Mouse (Mus musculus) forebrain, embryonic 15.5 days (tissue): ENCODE data around the gene Gabarapl2. TPM values are rescaled to one million over a fixed set of nuclear protein-coding genes. Genes with fewer than 3 reads are reported as not detected.

ENCODE experiments used
- ATAC-seq: fragments of 200-750 bp; cut with Nextera tagmentation; replicated peaks from 2 replicates; pipeline ENCODE4 v1.8.0; 2017; ENCODE audit warnings: mild to moderate bottlenecking, moderate TSS enrichment, moderate library complexity
- H3K27ac ChIP-seq: fragments of 300-500 bp; sonication (generic); replicated peaks from 2 replicates; pipeline ENCODE4 v1.5.1; 2015; ENCODE audit warnings: mild to moderate bottlenecking, inconsistent platforms
- H3K27me3 ChIP-seq: fragments of 300-500 bp; sonication (generic); 2 replicates; pipeline ENCODE4 v1.6.1; 2015; ENCODE audit warnings: inconsistent platforms
- H3K36me3 ChIP-seq: fragments of 300-500 bp; sonication (generic); 2 replicates; pipeline ENCODE4 v1.6.1; 2015; ENCODE audit warnings: mild to moderate bottlenecking, inconsistent platforms
- H3K4me1 ChIP-seq: fragments of 300-500 bp; sonication (generic); 2 replicates; pipeline ENCODE4 v1.6.1; 2015; ENCODE audit warnings: inconsistent platforms
- H3K4me2 ChIP-seq: fragments of 300-500 bp; sonication (generic); replicated peaks from 2 replicates; pipeline ENCODE4 v1.6.1; 2015; ENCODE audit warnings: mild to moderate bottlenecking, inconsistent platforms
- H3K4me3 ChIP-seq: fragments of 300-500 bp; sonication (generic); 2 replicates; pipeline ENCODE4 v1.5.1; 2015; ENCODE audit warnings: mild to moderate bottlenecking, inconsistent platforms
- H3K9ac ChIP-seq: fragments of 300-500 bp; sonication (generic); replicated peaks from 2 replicates; pipeline ENCODE4 v1.6.1; 2015; ENCODE audit warnings: mild to moderate bottlenecking, inconsistent platforms
- H3K9me3 ChIP-seq: fragments of 300-500 bp; sonication (generic); 2 replicates; pipeline ENCODE4 v1.6.1; 2016; ENCODE audit warnings: inconsistent platforms
- WGBS: fragments of 180-500 bp; shearing (Covaris S2); methylation state at CpG from one replicate; pipeline ENCODE4 v1.1.7; 2015; ENCODE audit warnings: mixed read lengths; 5-methylcytosine and 5-hydroxymethylcytosine counted together
- polyA plus RNA-seq: library from polyadenylated mRNA; unstranded; fragments of >200 nt; fragmentation: Nextera tagmentation; extraction: Ambion mirVana; gene quantifications from 2 replicates; pipeline ENCODE4 v1.2.1, GENCODE M21; 2015

The Gabarapl2 gene
- polyA plus RNA-seq, 1 experiment from 2014 or later, result 504 TPM

GRCm38 (mm10) chr8:111939516-111940142 lies 874 bp upstream of the Gabarapl2 start:
- Histone ChIP-seq H3K4me1 (peaks cover 19% of the 10 kb centered on the region), H3K36me3 (peaks cover 21% of the 10 kb centered on the region), H3K4me2 (peak overlapping the region; percentile 95), H3K4me3 (peak overlapping the region; percentile 72), H3K9me3 (no peaks in the 10 kb centered on the region), H3K9ac (peak overlapping the region; percentile 53), H3K27me3 (no peaks in the 10 kb centered on the region), H3K27ac (0 out of 2 replicates have a peak overlapping the region, but pooled peaks have one; percentile 67)
- peak; percentile 51 for ATAC-seq
- WGBS, result 8% methylated on average over 10 of the region's 10 CpGs

DNA sequence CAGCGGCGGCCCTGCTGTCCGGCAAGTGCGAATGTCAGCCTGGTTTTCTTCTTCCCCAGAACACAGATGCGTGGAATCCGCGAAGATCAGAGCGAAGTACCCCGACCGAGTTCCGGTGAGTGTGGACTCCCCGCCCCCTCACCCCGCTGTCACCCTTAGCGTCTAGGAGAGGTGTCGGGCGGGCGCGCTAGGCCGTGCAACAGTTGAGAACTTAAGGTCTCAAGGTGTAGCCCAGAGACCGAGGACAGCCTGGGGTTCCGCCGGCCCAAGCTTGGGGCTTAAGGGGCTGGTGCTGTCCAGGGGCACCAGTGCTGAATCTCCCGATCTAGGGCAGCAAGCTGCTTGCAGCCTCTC lies 575 bp downstream of the Gabarapl2 start:
- ATAC-seq, result peak; percentile 38
- peaks cover 19% of the 10 kb centered on the region for H3K4me1 ChIP-seq
- peak overlapping the region; percentile 67 for H3K27ac ChIP-seq
- peak overlapping the region; percentile 72 for H3K4me3 ChIP-seq
- peaks cover 32% of the 10 kb centered on the region for H3K36me3 ChIP-seq
- H3K4me2 ChIP-seq, result peak overlapping the region; percentile 95
- H3K27me3 ChIP-seq, result no peaks in the 10 kb centered on the region
- H3K9me3 ChIP-seq, result no peaks in the 10 kb centered on the region
- peak overlapping the region; percentile 72 for H3K9ac ChIP-seq
- under 1% methylated on average over 23 of the region's 23 CpGs for WGBS

- Histone ChIP-seq H3K4me3 (no peak overlapping the region), H3K9me3 (no peaks in the 10 kb centered on the region), H3K27me3 (no peaks in the 10 kb centered on the region), H3K36me3 (peaks cover 50% of the 10 kb centered on the region), H3K27ac (no peak overlapping the region), H3K9ac (no peak overlapping the region), H3K4me1 (peaks cover 19% of the 10 kb centered on the region), H3K4me2 (no peak overlapping the region)
- 88% methylated on average over 2 of the region's 2 CpGs for WGBS
- ATAC-seq, result no peak
Measured at GRCm38 (mm10) chr8:111943544-111943943, 3.0 kb downstream of the Gabarapl2 start.

DNA sequence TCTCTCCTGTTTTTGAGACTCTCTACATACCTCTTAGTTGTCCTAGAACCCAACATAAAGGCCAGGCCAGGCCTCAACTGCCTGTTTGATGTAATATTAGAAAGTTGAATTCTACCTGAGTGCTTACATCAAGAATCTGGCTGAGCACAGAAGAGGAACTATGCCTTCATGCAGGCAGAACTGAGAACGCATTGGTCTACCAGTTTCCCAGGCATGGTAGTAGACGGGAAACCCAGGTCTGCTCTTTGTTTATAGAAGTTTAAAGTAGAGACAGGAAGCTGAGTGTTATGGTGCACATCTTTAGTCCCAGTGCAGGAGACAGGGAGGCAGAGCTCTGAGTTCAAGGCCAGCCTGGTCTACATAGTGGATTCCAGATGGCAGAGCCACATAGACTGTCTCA lies 6.6 kb downstream of the Gabarapl2 start:
- Histone ChIP-seq H3K36me3 (peaks cover 64% of the 10 kb centered on the region), H3K9me3 (no peaks in the 10 kb centered on the region), H3K9ac (no peak overlapping the region), H3K27ac (no peak overlapping the region), H3K4me2 (no peak overlapping the region), H3K4me1 (peaks cover 2% of the 10 kb centered on the region), H3K4me3 (no peak overlapping the region), H3K27me3 (no peaks in the 10 kb centered on the region)
- 95% methylated on average over 2 of the region's 2 CpGs for WGBS
- no peak for ATAC-seq

DNA sequence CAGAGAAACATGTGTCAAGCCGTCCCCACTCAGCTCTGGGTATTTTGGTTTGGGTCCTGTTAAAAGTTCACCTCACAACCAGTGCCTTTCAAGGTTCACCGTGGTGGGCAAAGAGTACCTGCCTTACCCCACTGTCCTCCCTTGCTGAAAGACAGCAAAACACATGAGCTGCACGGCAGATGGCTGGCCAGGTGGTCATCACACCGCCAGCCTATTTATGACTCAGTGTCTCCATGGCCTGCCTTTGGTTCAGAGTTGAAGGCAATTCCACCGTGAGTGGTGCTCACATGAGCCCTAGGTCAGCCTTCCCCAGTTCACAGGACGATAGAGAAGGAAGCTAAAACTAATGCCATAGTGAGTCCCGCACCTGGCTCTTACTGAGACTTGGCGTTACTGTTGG lies 7.5 kb downstream of the Gabarapl2 start:
- Histone ChIP-seq H3K27ac (no peak overlapping the region), H3K36me3 (peaks cover 63% of the 10 kb centered on the region), H3K4me1 (no peaks in the 10 kb centered on the region), H3K9me3 (no peaks in the 10 kb centered on the region), H3K9ac (no peak overlapping the region), H3K27me3 (no peaks in the 10 kb centered on the region), H3K4me2 (no peak overlapping the region), H3K4me3 (no peak overlapping the region)
- no peak for ATAC-seq
- WGBS, result 91% methylated on average over 8 of the region's 8 CpGs

DNA sequence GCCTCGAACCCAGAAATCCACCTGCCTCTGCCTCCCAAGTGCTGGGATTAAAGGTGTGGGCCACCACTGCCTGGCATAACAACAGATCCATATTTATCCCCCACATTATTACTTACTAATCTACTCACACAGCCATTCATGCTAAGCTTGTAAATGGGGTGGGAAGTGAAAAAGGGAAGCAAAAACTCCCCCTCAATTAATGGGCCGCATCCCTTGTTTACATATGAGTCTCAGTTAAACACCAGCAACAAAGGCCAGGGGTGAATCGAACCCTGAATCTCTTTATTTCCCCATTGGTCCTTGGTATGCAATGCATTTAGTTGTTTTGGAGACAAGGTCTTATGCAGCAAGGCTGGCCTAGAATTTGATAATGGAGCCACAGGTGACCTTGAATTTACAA lies 10.3 kb downstream of the Gabarapl2 start:
- Histone ChIP-seq H3K9ac (no peak overlapping the region), H3K27me3 (no peaks in the 10 kb centered on the region), H3K9me3 (no peaks in the 10 kb centered on the region), H3K4me1 (no peaks in the 10 kb centered on the region), H3K36me3 (peaks cover 62% of the 10 kb centered on the region), H3K27ac (no peak overlapping the region), H3K4me3 (no peak overlapping the region), H3K4me2 (no peak overlapping the region)
- WGBS, result 86% methylated on average over 3 of the region's 3 CpGs
- ATAC-seq, result no peak

GRCm38 (mm10) chr8:111951317-111951716 lies 10.8 kb downstream of the Gabarapl2 start:
- Histone ChIP-seq H3K4me2 (no peak overlapping the region), H3K4me3 (no peak overlapping the region), H3K36me3 (peaks cover 59% of the 10 kb centered on the region), H3K9ac (no peak overlapping the region), H3K9me3 (no peaks in the 10 kb centered on the region), H3K27me3 (no peaks in the 10 kb centered on the region), H3K27ac (no peak overlapping the region), H3K4me1 (no peaks in the 10 kb centered on the region)
- 96% methylated on average over 7 of the region's 7 CpGs for WGBS
- ATAC-seq, result no peak

DNA sequence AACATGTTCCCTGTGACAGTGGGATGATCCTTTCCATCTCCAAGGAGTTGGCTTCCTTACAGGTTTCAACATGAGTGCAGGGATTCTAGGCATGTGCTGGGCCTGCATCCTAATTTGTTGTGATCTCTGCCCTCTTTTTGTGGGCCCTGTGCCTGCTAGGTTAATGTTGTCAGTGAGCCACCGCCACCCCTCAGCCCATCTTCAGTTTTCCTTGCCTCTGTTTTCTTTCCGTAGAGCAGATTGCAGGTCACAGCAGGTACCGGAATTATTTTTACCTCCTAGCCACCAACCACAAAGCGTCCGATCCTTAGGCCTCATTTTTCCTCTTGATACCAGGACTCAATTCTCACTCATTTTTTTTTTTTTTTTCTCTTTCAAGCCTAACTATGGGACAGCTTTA lies 11.4 kb downstream of the Gabarapl2 start:
- 95% methylated on average over 5 of the region's 5 CpGs for WGBS
- ATAC-seq, result no peak
- H3K9ac ChIP-seq, result no peak overlapping the region

DNA sequence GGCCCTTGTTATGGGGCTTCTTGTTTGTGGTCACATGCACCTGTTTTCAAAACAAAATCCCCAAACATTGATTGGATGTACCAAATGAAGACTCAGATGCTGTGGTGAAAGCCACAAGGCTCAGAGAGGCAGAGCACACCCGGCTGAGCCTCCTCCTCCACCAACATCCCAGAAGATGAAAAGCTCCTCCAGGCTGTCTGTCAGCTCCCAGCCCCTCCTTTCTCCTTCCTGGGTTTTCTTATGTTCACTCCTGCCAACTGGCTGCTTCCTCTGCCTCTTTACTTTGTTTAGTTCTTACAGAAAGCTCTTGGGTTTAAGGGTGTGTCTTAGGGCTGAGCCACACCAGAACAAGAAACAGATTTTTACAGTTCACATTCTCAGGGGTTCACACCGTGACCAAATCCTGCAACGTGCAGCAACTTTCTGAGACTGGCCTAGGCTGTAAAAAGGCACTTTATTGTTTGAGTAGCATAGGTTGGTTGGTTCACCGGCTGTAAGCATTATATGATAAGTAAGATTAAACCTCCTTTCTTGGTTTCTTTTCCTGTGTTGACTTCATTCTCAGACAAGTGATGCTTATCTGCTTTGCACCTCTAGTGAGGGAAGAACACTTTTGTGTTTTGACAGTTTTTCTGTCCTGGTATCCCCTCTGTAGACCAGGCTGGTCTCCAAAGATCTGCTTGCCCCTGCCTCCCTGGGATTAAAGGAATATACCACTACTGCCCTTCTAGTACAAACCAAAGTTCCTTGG lies 14.5 kb downstream of the Gabarapl2 start:
- H3K4me3 ChIP-seq, result no peak overlapping the region
- H3K27me3 ChIP-seq, result no peaks in the 10 kb centered on the region
- H3K4me1 ChIP-seq, result no peaks in the 10 kb centered on the region
- H3K27ac ChIP-seq, result no peak overlapping the region
- no peak overlapping the region for H3K9ac ChIP-seq
- H3K9me3 ChIP-seq, result no peaks in the 10 kb centered on the region
- 94% methylated on average over 4 of the region's 4 CpGs for WGBS
- H3K4me2 ChIP-seq, result no peak overlapping the region
- no peak for ATAC-seq
- peaks cover 50% of the 10 kb centered on the region for H3K36me3 ChIP-seq

More for the DNA sequence above, 11.4 kb downstream of the Gabarapl2 start:
- H3K4me1 ChIP-seq, result no peaks in the 10 kb centered on the region
- no peak overlapping the region for H3K27ac ChIP-seq
- no peaks in the 10 kb centered on the region for H3K27me3 ChIP-seq
- no peak overlapping the region for H3K4me3 ChIP-seq
- H3K36me3 ChIP-seq, result peaks cover 63% of the 10 kb centered on the region
- no peak overlapping the region for H3K4me2 ChIP-seq
- no peaks in the 10 kb centered on the region for H3K9me3 ChIP-seq

GRCm38 (mm10) chr8:111955879-111956278 lies 15.4 kb downstream of the Gabarapl2 start:
- no peaks in the 10 kb centered on the region for H3K27me3 ChIP-seq
- no peak overlapping the region for H3K27ac ChIP-seq
- H3K4me3 ChIP-seq, result no peak overlapping the region
- H3K4me2 ChIP-seq, result no peak overlapping the region
- no peaks in the 10 kb centered on the region for H3K4me1 ChIP-seq
- no peak overlapping the region for H3K9ac ChIP-seq
- H3K9me3 ChIP-seq, result no peaks in the 10 kb centered on the region
- 94% methylated on average over 5 of the region's 5 CpGs for WGBS
- ATAC-seq, result no peak
- peaks cover 49% of the 10 kb centered on the region for H3K36me3 ChIP-seq

DNA sequence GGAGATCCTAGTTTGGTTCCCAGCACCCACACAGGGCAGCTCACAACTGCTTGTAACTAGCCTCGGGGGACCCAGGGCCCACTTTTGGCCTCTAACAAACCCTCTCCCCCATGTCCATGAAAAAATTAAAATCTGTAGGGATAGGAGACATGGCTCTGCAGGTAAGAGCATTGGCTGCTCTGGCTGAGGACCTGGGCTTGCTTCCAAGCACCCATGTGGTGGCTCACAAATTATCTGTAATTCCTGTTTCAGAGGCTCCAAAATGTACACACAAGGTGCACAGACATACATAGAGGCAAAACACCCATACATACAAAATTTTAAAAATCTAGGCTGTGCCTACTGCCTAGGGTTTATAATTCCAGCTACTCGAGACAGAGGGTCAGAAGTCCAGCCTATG lies 16.7 kb downstream of the Gabarapl2 start:
- H3K9me3 ChIP-seq, result no peaks in the 10 kb centered on the region
- H3K27ac ChIP-seq, result no peak overlapping the region
- H3K9ac ChIP-seq, result no peak overlapping the region
- no peak overlapping the region for H3K4me2 ChIP-seq
- H3K36me3 ChIP-seq, result peaks cover 44% of the 10 kb centered on the region
- ATAC-seq, result no peak
- no peak overlapping the region for H3K4me3 ChIP-seq
- WGBS, result 94% methylated on average over 2 of the region's 2 CpGs
- H3K4me1 ChIP-seq, result no peaks in the 10 kb centered on the region
- H3K27me3 ChIP-seq, result no peaks in the 10 kb centered on the region

DNA sequence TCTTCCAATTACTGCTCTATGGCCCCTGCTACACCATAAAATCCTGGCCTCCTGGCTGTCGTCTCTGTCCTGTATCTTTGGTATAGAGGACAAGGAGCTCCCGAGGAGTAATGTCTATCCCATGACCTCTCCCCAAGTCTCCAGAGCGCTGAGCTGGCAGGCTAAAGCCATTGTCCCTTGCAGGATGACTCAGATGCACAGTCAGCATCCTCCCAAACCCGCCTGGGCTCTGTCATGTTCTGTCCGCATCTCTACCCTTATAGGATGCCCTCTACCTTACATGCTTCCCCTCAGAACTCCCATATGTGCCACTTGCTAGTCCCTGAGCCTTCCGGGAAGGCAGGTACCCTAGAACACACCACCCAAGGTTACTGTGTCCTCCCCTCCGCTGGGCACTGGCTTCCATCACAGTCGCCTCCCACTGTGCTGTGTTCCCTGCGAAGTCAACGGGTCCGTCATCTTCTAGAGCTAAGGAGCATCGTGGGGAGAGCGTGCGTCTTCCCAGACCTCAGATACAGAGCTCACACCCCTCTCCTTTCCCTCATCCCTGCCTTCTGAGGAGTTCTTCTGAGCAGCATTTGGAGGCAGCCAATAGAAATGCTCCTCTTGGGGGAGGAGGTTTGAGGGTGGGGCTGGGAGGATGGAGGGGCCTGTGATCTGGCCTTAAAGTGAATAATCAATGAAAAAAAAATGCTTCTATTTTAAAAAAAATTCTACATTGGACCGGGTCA lies 20.3 kb downstream of the Gabarapl2 start:
- Histone ChIP-seq H3K27me3 (no peaks in the 10 kb centered on the region), H3K36me3 (peaks cover 15% of the 10 kb centered on the region), H3K27ac (no peak overlapping the region), H3K4me3 (no peak overlapping the region), H3K9ac (no peak overlapping the region), H3K9me3 (no peaks in the 10 kb centered on the region), H3K4me2 (no peak overlapping the region), H3K4me1 (no peaks in the 10 kb centered on the region)
- WGBS, result 74% methylated on average over 15 of the region's 15 CpGs
- ATAC-seq, result no peak
